Mouse (Mus musculus): ENCODE data around the gene Chmp2a. TPM values are rescaled to one million over a fixed set of nuclear protein-coding genes. Genes with fewer than 3 reads are reported as not detected.

The Chmp2a gene
- 58.7 TPM for polyA plus RNA-seq (2015; fragmentation: Illumina TruSeq; extraction: RNeasy Lipid Tissue Mini Kit (QIAGEN cat#74804); ENCODE audit: insufficient read depth, low read depth, low replicate concordance)

DNA sequence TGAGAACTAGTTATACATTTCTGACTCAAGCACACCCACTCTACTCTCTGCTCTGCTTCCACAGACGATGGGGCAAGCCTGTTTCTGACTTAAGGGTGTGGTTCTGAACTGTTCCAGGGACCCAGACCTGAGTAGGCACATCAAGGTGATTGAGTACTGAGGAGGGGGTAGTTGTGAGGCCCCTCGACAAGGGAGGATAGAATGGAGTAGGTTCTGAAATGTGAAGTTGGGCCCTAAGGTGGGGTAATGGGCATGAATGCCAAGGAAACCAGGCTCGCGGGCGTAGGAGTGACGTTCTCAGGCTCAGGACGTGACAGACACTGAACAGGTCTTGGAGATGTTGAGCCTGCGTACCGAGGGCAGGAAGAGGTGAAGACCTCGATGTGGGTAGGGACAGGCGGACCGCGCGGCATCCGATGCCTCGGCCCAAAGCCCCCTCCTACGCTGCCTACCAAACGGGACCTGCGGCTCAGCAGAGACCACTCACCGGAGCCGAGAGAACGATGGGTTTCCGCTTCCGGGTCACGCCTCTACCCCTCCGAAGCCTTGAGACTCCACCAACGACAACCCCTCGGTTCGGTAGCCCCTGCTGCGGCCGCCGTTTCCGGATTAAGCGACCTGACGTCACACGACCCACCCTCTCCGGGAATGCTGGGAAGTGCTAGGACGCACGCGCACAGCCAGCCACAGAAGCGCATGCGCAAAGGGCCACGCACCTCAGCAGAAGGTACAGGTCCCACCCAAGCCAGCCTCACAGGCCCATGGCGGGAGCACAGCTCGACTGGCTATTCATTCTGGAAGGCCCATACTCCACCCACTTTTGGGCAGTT, at the start of gene Chmp2a:
TSS of gene Chmp2a (minus strand) at position 660 of the 830 bp plus-strand sequence.

DNA sequence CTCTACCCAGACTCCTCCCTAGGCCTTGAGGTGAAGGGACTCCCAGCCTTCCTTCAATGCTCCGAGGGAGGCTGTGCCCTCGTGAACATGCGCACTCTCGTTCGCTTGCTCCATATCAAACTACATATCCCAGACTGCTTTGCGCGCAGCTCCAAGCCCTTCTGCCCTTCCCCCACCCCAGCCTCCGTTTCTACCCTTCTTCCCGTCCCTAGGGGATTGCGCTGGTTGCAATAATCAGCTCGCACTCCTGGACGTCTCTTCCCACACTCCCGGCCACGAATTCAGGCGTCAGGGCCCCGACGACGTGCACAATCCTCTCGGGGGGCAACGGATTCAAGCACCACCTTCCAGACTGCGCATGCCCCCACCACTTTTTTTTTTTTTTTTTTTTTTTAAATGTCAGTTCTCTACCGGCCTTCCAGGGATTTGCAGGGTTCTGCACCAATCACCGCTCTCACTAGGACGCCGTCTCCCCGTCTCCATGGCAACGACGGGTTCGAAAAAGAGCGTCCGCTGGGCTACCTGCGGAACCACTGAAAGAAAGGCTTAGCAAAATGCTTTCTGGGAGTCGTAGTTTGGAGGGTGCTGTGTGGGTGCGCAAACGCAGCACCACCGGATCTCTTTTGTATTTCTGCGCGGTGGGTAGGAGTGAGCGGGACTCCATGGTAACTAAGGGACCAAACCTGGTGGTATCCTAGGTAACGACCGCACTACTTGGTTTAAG, 19.8 kb upstream of the Chmp2a start, which contains the start of gene Mzf1:
TSS of gene Mzf1 (minus strand) at position 478 of the 724 bp plus-strand sequence.

DNA sequence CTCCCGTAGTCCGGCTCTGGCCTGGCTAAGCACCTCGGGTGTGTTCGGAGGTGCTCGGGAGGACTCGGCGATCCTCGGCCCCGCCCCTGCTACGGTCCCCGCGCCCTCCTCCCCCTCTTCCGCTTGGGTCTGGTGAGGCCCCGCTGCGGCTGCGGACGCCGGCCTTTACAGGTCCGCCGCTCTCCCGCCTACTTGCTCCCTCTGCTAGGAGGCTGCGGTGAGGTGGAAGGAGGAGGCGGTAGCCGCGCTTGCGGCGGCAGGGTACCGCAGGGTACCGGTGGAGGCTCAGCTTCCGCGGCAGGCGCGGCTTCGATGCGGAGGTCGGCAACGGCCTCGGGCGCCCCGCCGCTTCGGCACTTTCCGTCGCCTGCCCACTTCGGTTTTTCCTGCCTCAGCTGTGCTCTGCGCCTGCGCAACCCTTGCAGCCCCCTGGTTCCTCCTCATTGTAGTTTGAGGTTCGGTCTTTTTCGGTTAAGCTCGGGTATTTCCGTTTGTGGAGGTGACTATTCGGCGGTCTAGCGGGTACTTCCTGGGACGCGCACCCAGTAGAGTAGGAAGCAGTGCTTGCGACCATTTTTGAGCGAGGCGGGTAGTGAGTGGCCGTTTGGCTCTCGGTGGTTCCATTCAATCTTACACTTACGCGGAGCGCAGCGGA, 3.4 kb upstream of the Chmp2a start, which contains the start of gene Ube2m:
TSS of gene Ube2m (minus strand) at position 375 of the 655 bp plus-strand sequence.

DNA sequence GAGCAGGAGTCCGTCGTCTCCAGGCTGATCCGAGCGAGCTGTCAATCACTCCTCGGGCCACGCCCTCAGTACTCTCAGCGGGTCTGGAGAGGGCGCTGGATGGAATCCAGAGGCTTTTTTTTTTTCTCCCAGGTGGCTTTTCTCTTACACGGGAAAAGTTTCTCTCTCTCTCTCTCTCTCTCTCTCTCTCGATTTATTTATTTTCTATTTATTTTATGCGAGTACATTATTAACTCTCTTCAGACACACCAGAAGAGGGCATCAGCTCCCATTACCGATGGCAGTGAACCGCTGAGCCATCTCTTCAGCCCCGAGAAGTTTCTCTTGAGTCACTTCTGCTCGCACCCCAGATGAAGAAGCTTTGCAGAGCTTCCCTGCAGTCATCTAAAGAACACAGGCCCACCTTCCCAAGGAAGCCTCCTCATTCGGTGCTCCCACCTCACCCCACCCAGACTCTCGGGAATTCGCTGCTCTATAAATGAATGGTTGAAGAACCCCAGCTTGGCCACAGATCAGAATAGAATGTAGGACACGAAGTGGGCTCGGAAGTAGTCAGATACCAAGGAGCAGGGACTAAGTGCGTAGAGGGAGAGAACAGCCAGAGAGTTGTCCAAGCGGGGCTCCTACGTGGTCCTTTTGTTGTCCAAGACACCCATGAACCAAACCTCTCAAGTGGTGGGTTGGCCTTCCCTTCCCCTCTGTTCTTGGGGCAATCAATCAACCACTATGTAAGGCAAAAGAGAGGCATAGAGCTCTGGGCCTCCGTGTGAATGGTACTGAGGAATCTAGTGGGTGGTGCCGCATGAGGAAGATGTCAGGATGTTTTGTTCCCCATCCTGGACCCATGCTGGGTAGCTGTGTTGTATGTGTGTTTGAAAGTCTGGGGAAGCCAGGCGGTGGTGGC, 24.4 kb downstream of the Chmp2a start, which contains the start of gene Zbtb45:
TSS of gene Zbtb45 (minus strand) at position 30 of the 904 bp plus-strand sequence.

DNA sequence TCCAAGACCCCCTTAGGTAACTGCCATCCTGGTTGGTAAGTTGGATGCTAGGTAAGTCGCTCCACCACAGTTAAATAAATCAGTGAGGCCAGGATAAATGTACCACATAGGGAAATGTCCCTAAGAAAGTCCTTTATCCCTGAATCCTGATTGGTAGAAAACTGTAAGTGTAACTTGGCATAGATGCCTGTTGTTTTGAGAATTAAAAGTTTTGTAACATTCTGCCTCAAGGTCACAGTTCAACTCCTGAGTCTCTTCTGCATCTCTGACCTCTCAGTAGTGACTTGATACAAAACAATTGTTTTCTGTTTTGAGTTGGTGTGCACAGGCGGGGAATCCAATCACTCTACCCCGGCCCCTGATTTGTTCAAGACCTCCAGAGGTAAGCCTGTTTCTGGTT, 35.8 kb downstream of the Chmp2a start, which contains the start of gene Trim28:
TSS of gene Trim28 (plus strand) at position 264 of the 400 bp plus-strand sequence.

DNA sequence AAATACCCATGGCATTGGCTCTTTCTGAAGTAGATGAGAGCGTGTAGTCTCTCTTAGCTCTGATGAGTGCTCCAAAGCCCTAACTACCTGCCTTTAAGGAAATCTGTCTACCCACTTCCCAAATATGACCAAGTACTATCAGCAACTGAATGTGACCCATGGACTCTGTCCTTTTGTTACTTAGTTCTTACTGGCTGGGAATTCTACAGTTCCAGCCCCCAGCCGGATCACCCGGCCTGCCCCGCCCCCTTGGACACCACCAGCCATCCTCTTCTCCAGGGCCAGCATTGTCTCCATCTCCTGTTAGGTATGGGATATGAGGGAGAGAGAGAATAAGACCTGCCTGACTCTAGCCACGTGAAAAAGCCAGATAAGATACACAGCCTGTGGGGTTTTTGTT, 36.6 kb downstream of the Chmp2a start, which contains the start of gene Slc27a5:
TSS of gene Slc27a5 (minus strand) at position 140 of the 400 bp plus-strand sequence.

Other genes starting within 250 kb of the Chmp2a start
- 0.89 TPM for gene Zscan18, start 231.2 kb downstream of the Chmp2a start, polyA plus RNA-seq (2015; fragmentation: Illumina TruSeq; extraction: RNeasy Lipid Tissue Mini Kit (QIAGEN cat#74804); ENCODE audit: insufficient read depth, low read depth, low replicate concordance)
- gene Zfp329, start 215.9 kb downstream of the Chmp2a start, polyA plus RNA-seq (2015; fragmentation: Illumina TruSeq; extraction: RNeasy Lipid Tissue Mini Kit (QIAGEN cat#74804); ENCODE audit: insufficient read depth, low read depth, low replicate concordance) = 2.6 TPM
- 5.3 TPM for gene Zfp110, start 200.0 kb downstream of the Chmp2a start, polyA plus RNA-seq (2015; fragmentation: Illumina TruSeq; extraction: RNeasy Lipid Tissue Mini Kit (QIAGEN cat#74804); ENCODE audit: insufficient read depth, low read depth, low replicate concordance)
- 0.76 TPM for gene Zfp128, start 153.6 kb downstream of the Chmp2a start, polyA plus RNA-seq (2015; fragmentation: Illumina TruSeq; extraction: RNeasy Lipid Tissue Mini Kit (QIAGEN cat#74804); ENCODE audit: insufficient read depth, low read depth, low replicate concordance)
- 2.7 TPM for gene Zscan22, start 137.0 kb downstream of the Chmp2a start, polyA plus RNA-seq (2015; fragmentation: Illumina TruSeq; extraction: RNeasy Lipid Tissue Mini Kit (QIAGEN cat#74804); ENCODE audit: insufficient read depth, low read depth, low replicate concordance)
- 479 TPM for gene Rps5, start 112.5 kb downstream of the Chmp2a start, polyA plus RNA-seq (2015; fragmentation: Illumina TruSeq; extraction: RNeasy Lipid Tissue Mini Kit (QIAGEN cat#74804); ENCODE audit: insufficient read depth, low read depth, low replicate concordance)
- gene Rnf225, start 107.4 kb downstream of the Chmp2a start, polyA plus RNA-seq (2015; fragmentation: Illumina TruSeq; extraction: RNeasy Lipid Tissue Mini Kit (QIAGEN cat#74804); ENCODE audit: insufficient read depth, low read depth, low replicate concordance) = 0.24 TPM
- 1.9 TPM for gene Zfp324, start 69.0 kb downstream of the Chmp2a start, polyA plus RNA-seq (2015; fragmentation: Illumina TruSeq; extraction: RNeasy Lipid Tissue Mini Kit (QIAGEN cat#74804); ENCODE audit: insufficient read depth, low read depth, low replicate concordance)
- 3.7 TPM for gene Zfp446, start 57.0 kb downstream of the Chmp2a start, polyA plus RNA-seq (2015; fragmentation: Illumina TruSeq; extraction: RNeasy Lipid Tissue Mini Kit (QIAGEN cat#74804); ENCODE audit: insufficient read depth, low read depth, low replicate concordance)
- gene Slc27a5, start 36.6 kb downstream of the Chmp2a start, polyA plus RNA-seq (2015; fragmentation: Illumina TruSeq; extraction: RNeasy Lipid Tissue Mini Kit (QIAGEN cat#74804); ENCODE audit: insufficient read depth, low read depth, low replicate concordance) = not detected
- gene Trim28, start 35.7 kb downstream of the Chmp2a start, polyA plus RNA-seq (2015; fragmentation: Illumina TruSeq; extraction: RNeasy Lipid Tissue Mini Kit (QIAGEN cat#74804); ENCODE audit: insufficient read depth, low read depth, low replicate concordance) = 77.9 TPM
- gene Zbtb45, start 24.8 kb downstream of the Chmp2a start, polyA plus RNA-seq (2015; fragmentation: Illumina TruSeq; extraction: RNeasy Lipid Tissue Mini Kit (QIAGEN cat#74804); ENCODE audit: insufficient read depth, low read depth, low replicate concordance) = 2.9 TPM
- gene Ube2m, start 3.5 kb upstream of the Chmp2a start, polyA plus RNA-seq (2015; fragmentation: Illumina TruSeq; extraction: RNeasy Lipid Tissue Mini Kit (QIAGEN cat#74804); ENCODE audit: insufficient read depth, low read depth, low replicate concordance) = 35.3 TPM
- gene Mzf1, start 20.0 kb upstream of the Chmp2a start, polyA plus RNA-seq (2015; fragmentation: Illumina TruSeq; extraction: RNeasy Lipid Tissue Mini Kit (QIAGEN cat#74804); ENCODE audit: insufficient read depth, low read depth, low replicate concordance) = 0.46 TPM
- gene Vmn1r85, start 60.4 kb upstream of the Chmp2a start, polyA plus RNA-seq (2015; fragmentation: Illumina TruSeq; extraction: RNeasy Lipid Tissue Mini Kit (QIAGEN cat#74804); ENCODE audit: insufficient read depth, low read depth, low replicate concordance) = not detected
- not detected for gene Vmn1r86, start 85.1 kb upstream of the Chmp2a start, polyA plus RNA-seq (2015; fragmentation: Illumina TruSeq; extraction: RNeasy Lipid Tissue Mini Kit (QIAGEN cat#74804); ENCODE audit: insufficient read depth, low read depth, low replicate concordance)
- gene Vmn1r87, start 105.3 kb upstream of the Chmp2a start, polyA plus RNA-seq (2015; fragmentation: Illumina TruSeq; extraction: RNeasy Lipid Tissue Mini Kit (QIAGEN cat#74804); ENCODE audit: insufficient read depth, low read depth, low replicate concordance) = not detected
- gene Vmn1r88, start 124.8 kb upstream of the Chmp2a start, polyA plus RNA-seq (2015; fragmentation: Illumina TruSeq; extraction: RNeasy Lipid Tissue Mini Kit (QIAGEN cat#74804); ENCODE audit: insufficient read depth, low read depth, low replicate concordance) = not detected
- gene Vmn1r89, start 178.2 kb upstream of the Chmp2a start, polyA plus RNA-seq (2015; fragmentation: Illumina TruSeq; extraction: RNeasy Lipid Tissue Mini Kit (QIAGEN cat#74804); ENCODE audit: insufficient read depth, low read depth, low replicate concordance) = not detected
- gene Lig1, start 242.5 kb upstream of the Chmp2a start, polyA plus RNA-seq (2015; fragmentation: Illumina TruSeq; extraction: RNeasy Lipid Tissue Mini Kit (QIAGEN cat#74804); ENCODE audit: insufficient read depth, low read depth, low replicate concordance) = 3.2 TPM
- 6.4 TPM for gene Zswim9, start 243.9 kb upstream of the Chmp2a start, polyA plus RNA-seq (2015; fragmentation: Illumina TruSeq; extraction: RNeasy Lipid Tissue Mini Kit (QIAGEN cat#74804); ENCODE audit: insufficient read depth, low read depth, low replicate concordance)

Data from pancreas, adult 10 weeks (tissue).